Mouse (Mus musculus) neural tube, embryonic 15.5 days (tissue): ENCODE measurements at regions not wholly inside any gene's neighbourhood (a gene's known extent, or its start where the extent isn't known, plus 50 kb on each side); places are given as distances from the start of the nearest gene placed in this dataset.

Source experiments
- ATAC-seq: fragments of 200-750 bp; cut with Nextera tagmentation; 2 replicates; pipeline ENCODE4 v1.8.0; 2017; ENCODE audit warnings: mild to moderate bottlenecking, moderate TSS enrichment, moderate library complexity; ENCODE audit not compliant: low FRiP score
- H3K27ac ChIP-seq: fragments of 300-500 bp; sonication (generic); replicated peaks from 2 replicates; pipeline ENCODE4 v1.5.1; 2015; ENCODE audit warnings: mild to moderate bottlenecking, inconsistent platforms
- H3K27me3 ChIP-seq: fragments of 300-500 bp; sonication (generic); replicated peaks from 2 replicates; pipeline ENCODE4 v1.6.1; 2015; ENCODE audit warnings: inconsistent platforms
- H3K36me3 ChIP-seq: fragments of 300-500 bp; sonication (generic); 2 replicates; pipeline ENCODE4 v1.6.1; 2015; ENCODE audit warnings: inconsistent platforms
- H3K4me1 ChIP-seq: fragments of 300-500 bp; sonication (generic); 2 replicates; pipeline ENCODE4 v1.6.1; 2015; ENCODE audit warnings: inconsistent platforms
- H3K4me2 ChIP-seq: fragments of 300-500 bp; sonication (generic); 2 replicates; pipeline ENCODE4 v1.6.1; 2015; ENCODE audit warnings: inconsistent platforms, mild to moderate bottlenecking, moderate library complexity
- H3K4me3 ChIP-seq: fragments of 300-500 bp; sonication (generic); replicated peaks from 2 replicates; pipeline ENCODE4 v1.5.1; 2015; ENCODE audit warnings: mild to moderate bottlenecking, inconsistent platforms
- H3K9ac ChIP-seq: fragments of 300-500 bp; sonication (generic); replicated peaks from 2 replicates; pipeline ENCODE4 v1.6.1; 2015; ENCODE audit warnings: mild to moderate bottlenecking, inconsistent platforms
- H3K9me3 ChIP-seq: fragments of 300-500 bp; sonication (generic); replicated peaks from 2 replicates; pipeline ENCODE4 v1.6.1; 2016; ENCODE audit warnings: inconsistent platforms
- WGBS: fragments of 180-500 bp; shearing (Covaris S2); methylation state at CpG from one replicate; pipeline ENCODE4 v1.1.7; 2015; ENCODE audit warnings: mixed read lengths; 5-methylcytosine and 5-hydroxymethylcytosine counted together

- no peak for ATAC-seq
- Histone ChIP-seq H3K27ac (no peak overlapping the region), H3K9ac (no peak overlapping the region), H3K27me3 (peaks cover 5% of the 10 kb centered on the region; the same call in 1 of the 2 replicates), H3K36me3 (no peaks in the 10 kb centered on the region), H3K9me3 (no peaks in the 10 kb centered on the region), H3K4me3 (no peak overlapping the region), H3K4me1 (no peaks in the 10 kb centered on the region), H3K4me2 (no peak overlapping the region)
Observed at GRCm38 (mm10) chrX:142507475-142507874, 117.1 kb upstream of the Acsl4 start.

DNA sequence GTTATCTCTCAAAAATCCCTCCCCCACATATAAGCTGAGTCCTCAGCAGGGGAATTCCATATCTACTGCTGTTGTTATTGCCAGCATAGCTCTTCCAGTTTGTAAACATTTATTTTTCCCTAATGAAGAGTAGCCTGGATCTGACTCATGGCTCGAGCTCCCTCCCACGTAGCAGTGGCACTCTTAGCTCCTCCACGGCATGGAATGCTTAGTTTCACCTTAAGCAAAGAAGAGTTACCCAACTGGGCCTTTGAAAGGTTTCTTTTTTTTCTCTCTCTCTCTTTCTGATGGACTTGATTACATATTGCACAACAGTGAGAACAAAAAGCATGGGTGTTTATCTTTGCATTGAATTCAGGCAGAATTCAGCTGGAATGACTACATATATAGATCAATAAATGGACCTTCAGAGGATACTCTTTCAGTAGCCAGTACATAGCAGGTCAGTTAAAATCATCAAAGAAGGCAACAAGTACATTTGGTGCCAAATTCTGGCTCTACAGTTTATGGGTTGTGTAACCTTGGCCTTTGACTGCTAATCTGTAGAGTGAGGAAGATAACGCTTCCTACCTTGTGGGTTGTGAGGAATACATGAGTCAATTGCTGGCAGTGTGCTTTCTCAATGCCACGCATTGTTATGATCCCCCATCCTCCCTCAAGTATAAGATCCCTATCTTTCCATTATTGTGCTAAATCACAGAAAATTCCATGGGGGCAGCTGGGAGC, 126.2 kb upstream of the Acsl4 start:
- Histone ChIP-seq H3K9me3 (no peaks in the 10 kb centered on the region), H3K9ac (no peak overlapping the region), H3K4me2 (no peak overlapping the region), H3K4me3 (no peak overlapping the region), H3K4me1 (no peaks in the 10 kb centered on the region), H3K27ac (no peak overlapping the region), H3K27me3 (0 out of 2 replicates have a peak, but pooled peaks cover 4% of the 10 kb centered on the region), H3K36me3 (no peaks in the 10 kb centered on the region)
- no peak for ATAC-seq
- WGBS = 90% methylated on average over 5 of the region's 5 CpGs

DNA sequence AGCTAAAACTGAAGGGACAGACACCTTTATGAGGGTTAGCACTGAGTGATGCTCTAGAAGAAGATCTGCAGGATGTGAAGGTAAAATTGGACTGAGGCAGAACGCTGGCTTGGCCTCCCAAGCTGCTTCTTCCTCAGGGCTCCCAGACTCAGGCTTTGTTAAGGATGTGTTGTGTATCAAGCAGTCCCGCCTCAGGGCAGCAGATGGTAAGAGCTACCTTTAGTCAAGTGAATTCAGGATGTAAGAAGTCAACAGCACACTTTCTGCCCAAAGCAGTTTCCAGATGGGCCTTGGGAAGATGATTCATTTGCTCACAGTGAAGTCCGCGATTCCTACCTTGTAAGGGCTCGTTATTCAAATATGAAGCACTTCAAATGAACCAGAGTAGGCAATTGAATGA, 126.9 kb upstream of the Acsl4 start:
- ATAC-seq = no peak
- no peaks in the 10 kb centered on the region for H3K9me3 ChIP-seq
- no peak overlapping the region for H3K9ac ChIP-seq
- no peak overlapping the region for H3K27ac ChIP-seq
- H3K4me2 ChIP-seq = no peak overlapping the region
- WGBS = 84% methylated on average over 5 of the region's 5 CpGs
- no peaks in the 10 kb centered on the region for H3K4me1 ChIP-seq
- 0 out of 2 replicates have a peak, but pooled peaks cover 4% of the 10 kb centered on the region for H3K27me3 ChIP-seq
- H3K4me3 ChIP-seq = no peak overlapping the region
- H3K36me3 ChIP-seq = no peaks in the 10 kb centered on the region

- WGBS = 91% methylated on average over 4 of the region's 4 CpGs
- Histone ChIP-seq H3K4me2 (no peak overlapping the region), H3K27ac (no peak overlapping the region), H3K9ac (no peak overlapping the region), H3K27me3 (0 out of 2 replicates have a peak, but pooled peaks cover 4% of the 10 kb centered on the region), H3K9me3 (no peaks in the 10 kb centered on the region), H3K36me3 (no peaks in the 10 kb centered on the region), H3K4me1 (no peaks in the 10 kb centered on the region), H3K4me3 (no peak overlapping the region)
- ATAC-seq = no peak
Observed at GRCm38 (mm10) chrX:142521063-142521462, 130.7 kb upstream of the Acsl4 start.

DNA sequence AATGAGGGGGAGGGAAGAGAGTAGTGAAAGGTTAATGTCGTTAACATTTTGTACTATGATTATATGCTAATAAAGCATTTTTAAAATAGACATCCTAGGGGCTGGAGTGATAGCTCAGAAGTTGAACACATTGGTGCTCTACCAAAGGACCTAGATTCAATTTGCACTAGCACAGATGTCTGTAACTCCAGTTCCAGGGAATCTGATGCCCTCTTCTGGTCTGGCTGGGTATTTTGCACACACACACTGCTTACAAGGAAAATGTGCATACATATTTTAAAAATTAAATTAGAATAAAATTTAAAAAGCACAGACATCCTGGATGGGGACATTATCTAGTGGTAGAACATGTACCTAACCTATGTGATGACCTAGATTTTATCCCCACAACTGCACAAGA, 136.6 kb upstream of the Acsl4 start:
- no peak overlapping the region for H3K27ac ChIP-seq
- H3K27me3 ChIP-seq = no peaks in the 10 kb centered on the region
- no peaks in the 10 kb centered on the region for H3K9me3 ChIP-seq
- H3K4me2 ChIP-seq = no peak overlapping the region
- H3K9ac ChIP-seq = no peak overlapping the region
- no peak for ATAC-seq
- H3K4me3 ChIP-seq = no peak overlapping the region
- H3K4me1 ChIP-seq = no peaks in the 10 kb centered on the region
- H3K36me3 ChIP-seq = no peaks in the 10 kb centered on the region
- WGBS = 29% methylated on average over 1 of the region's 1 CpGs

DNA sequence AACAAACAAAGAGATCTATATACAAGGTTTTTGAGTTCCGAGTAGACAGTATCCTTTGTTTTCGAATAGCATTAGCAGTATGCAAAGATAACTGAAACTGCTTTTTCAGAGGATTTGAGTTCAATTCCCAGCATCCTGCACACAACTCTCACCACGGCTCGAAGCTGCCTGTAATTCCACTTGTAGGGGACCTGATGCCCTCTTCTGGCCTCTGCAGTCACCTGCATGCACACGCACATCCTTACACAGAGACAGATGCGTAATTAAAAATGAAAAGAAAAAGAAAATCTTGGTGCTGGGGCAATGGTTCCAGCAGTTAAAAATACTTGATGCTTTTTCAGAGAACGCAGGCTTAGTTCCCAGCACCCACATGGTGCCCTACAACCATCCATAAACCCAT, 139.6 kb upstream of the Acsl4 start:
- Histone ChIP-seq H3K27ac (no peak overlapping the region), H3K36me3 (no peaks in the 10 kb centered on the region), H3K27me3 (no peaks in the 10 kb centered on the region), H3K4me1 (no peaks in the 10 kb centered on the region), H3K4me3 (no peak overlapping the region), H3K4me2 (no peak overlapping the region), H3K9ac (no peak overlapping the region), H3K9me3 (no peaks in the 10 kb centered on the region)
- no peak for ATAC-seq
- whole genome bisulfite sequencing = 58% methylated on average over 7 of the region's 7 CpGs

- no peaks in the 10 kb centered on the region for H3K9me3 ChIP-seq
- H3K4me3 ChIP-seq = no peak overlapping the region
- 0 out of 2 replicates have a peak, but pooled peaks cover 4% of the 10 kb centered on the region for H3K27me3 ChIP-seq
- 39% methylated on average over 8 of the region's 8 CpGs for WGBS
- no peak overlapping the region for H3K4me2 ChIP-seq
- H3K36me3 ChIP-seq = no peaks in the 10 kb centered on the region
- no peak for ATAC-seq
- no peaks in the 10 kb centered on the region for H3K4me1 ChIP-seq
- no peak overlapping the region for H3K27ac ChIP-seq
- H3K9ac ChIP-seq = no peak overlapping the region
Observed at GRCm38 (mm10) chrX:142534780-142535179, 144.4 kb upstream of the Acsl4 start.

GRCm38 (mm10) chrX:142535540-142535939, 145.2 kb upstream of the Acsl4 start:
- Histone ChIP-seq H3K4me2 (no peak overlapping the region), H3K27ac (no peak overlapping the region), H3K9ac (no peak overlapping the region), H3K27me3 (0 out of 2 replicates have a peak, but pooled peaks cover 4% of the 10 kb centered on the region), H3K4me1 (no peaks in the 10 kb centered on the region), H3K9me3 (no peaks in the 10 kb centered on the region), H3K4me3 (no peak overlapping the region), H3K36me3 (no peaks in the 10 kb centered on the region)
- ATAC-seq = no peak
- WGBS = 97% methylated on average over 1 of the region's 1 CpGs

GRCm38 (mm10) chrX:142535954-142536353, 145.3 kb upstream of the Tmem164 start:
- WGBS = 94% methylated on average over 2 of the region's 2 CpGs
- H3K4me2 ChIP-seq = no peak overlapping the region
- ATAC-seq = no peak

GRCm38 (mm10) chrX:142537259-142537963, 143.8 kb upstream of the Tmem164 start:
- H3K27ac ChIP-seq = no peak overlapping the region
- H3K4me1 ChIP-seq = no peaks in the 10 kb centered on the region
- H3K9ac ChIP-seq = no peak overlapping the region
- peaks cover 7% of the 10 kb centered on the region; the same call in 1 of the 2 replicates for H3K27me3 ChIP-seq
- ATAC-seq = no peak
- no peak overlapping the region for H3K4me3 ChIP-seq
- 90% methylated on average over 5 of the region's 5 CpGs for WGBS
- no peaks in the 10 kb centered on the region for H3K9me3 ChIP-seq
- no peak overlapping the region for H3K4me2 ChIP-seq
- H3K36me3 ChIP-seq = no peaks in the 10 kb centered on the region

More at GRCm38 (mm10) chrX:142535954-142536353, 145.3 kb upstream of the Tmem164 start:
- no peaks in the 10 kb centered on the region for H3K4me1 ChIP-seq
- H3K27ac ChIP-seq = no peak overlapping the region
- H3K36me3 ChIP-seq = no peaks in the 10 kb centered on the region
- H3K4me3 ChIP-seq = no peak overlapping the region
- H3K9ac ChIP-seq = no peak overlapping the region
- H3K9me3 ChIP-seq = no peaks in the 10 kb centered on the region
- peaks cover 7% of the 10 kb centered on the region; the same call in 1 of the 2 replicates for H3K27me3 ChIP-seq

DNA sequence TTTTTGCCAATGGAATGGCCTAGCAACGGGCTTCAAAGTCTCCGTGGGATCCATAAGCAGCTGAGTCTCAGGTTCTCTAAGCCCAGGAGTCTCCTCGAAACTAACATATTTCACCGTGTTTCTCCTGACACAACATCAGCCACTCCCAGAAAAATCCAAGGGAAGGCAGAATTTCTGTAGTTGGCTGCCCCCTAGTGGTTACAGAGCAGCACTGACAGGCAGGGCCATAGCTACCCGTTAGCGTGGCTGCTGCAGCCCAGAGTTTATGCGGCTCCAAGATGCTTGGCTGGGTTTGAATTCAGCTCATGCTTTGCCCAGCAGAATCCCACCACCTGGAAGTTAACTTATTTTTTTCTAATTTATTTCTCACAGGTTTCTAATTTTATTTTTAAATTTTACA, 140.9 kb upstream of the Tmem164 start:
- no peaks in the 10 kb centered on the region for H3K36me3 ChIP-seq
- no peak overlapping the region for H3K4me3 ChIP-seq
- H3K4me2 ChIP-seq = peak overlapping the region; percentile 40
- no peak overlapping the region for H3K9ac ChIP-seq
- H3K9me3 ChIP-seq = no peaks in the 10 kb centered on the region
- peaks cover 7% of the 10 kb centered on the region; the same call in 1 of the 2 replicates for H3K27me3 ChIP-seq
- peak; percentile 70 for ATAC-seq
- no peak overlapping the region for H3K27ac ChIP-seq
- no peaks in the 10 kb centered on the region for H3K4me1 ChIP-seq
- 14% methylated on average over 7 of the region's 7 CpGs for WGBS

DNA sequence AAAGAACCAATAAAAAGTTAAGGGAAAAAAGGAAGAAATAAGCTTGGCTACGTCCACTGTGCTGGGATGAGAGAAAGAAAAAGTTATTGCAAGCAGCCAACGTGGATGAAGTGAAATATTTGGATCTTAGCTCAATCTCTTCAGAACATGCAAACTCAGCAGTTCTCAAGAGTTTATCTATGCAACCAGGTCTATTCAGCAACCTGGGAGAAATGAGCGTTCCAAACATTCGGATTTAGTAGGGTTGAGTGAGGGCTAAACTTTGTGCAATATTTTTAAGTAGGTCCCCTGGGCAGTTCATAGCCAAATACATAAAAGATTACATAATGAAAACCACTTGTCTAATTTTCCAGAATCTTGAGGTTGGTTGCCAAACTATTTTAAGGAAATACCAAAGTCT, 129.0 kb upstream of the Tmem164 start:
- Histone ChIP-seq H3K9me3 (no peaks in the 10 kb centered on the region), H3K4me2 (no peak overlapping the region), H3K4me3 (no peak overlapping the region), H3K27me3 (0 out of 2 replicates have a peak, but pooled peaks cover 5% of the 10 kb centered on the region), H3K9ac (no peak overlapping the region), H3K27ac (no peak overlapping the region), H3K36me3 (no peaks in the 10 kb centered on the region), H3K4me1 (no peaks in the 10 kb centered on the region)
- 81% methylated on average over 4 of the region's 4 CpGs for WGBS
- ATAC-seq = no peak
